In genomic region chr7:140078711-140079110, GRCm38 (mm10) we compare ENCODE assay signal across 9 mouse cellular contexts. TPM values are rescaled to one million over a fixed set of nuclear protein-coding genes. Genes with fewer than 3 reads are reported as not detected.
DNase-seq lines count a peak whose midpoint lies in the region; ATAC-seq and TF ChIP-seq lines count a peak whose summit lies in the region.
"Had no signal": no experiment of that assay in that cellular context is flagged by ENCODE, and none has a peak within 500 bp of the region (broad histone marks: within the 10 kb centered on the region; RNA-seq: fewer than 3 reads in every experiment).

No protein-coding gene starts in this region.

- H3K4me3 ChIP-seq in kidney, postnatal 0 days (replicated peaks; ENCODE audit: low read depth, low read length) = no peak overlapping the region
- H3K4me3 ChIP-seq in lung, embryonic 14.5 days (ENCODE audit: low read depth, low read length) = no peak overlapping the region

- H3K9ac ChIP-seq in kidney, postnatal 0 days (ENCODE audit: low read depth, low read length) = no peak overlapping the region
- no peak overlapping the region for H3K9ac ChIP-seq in lung, embryonic 14.5 days

- no peak overlapping the region for H3K4me2 ChIP-seq in kidney, postnatal 0 days (ENCODE audit: low read length)
- H3K4me2 ChIP-seq in lung, embryonic 14.5 days = no peak overlapping the region

- TF ChIP-seq CTCF in kidney, postnatal 0 days (IDR thresholded peaks at IDR 0.05; ENCODE audit: low read depth) = peak; percentile 86
- peak; percentile 77 for TF ChIP-seq CTCF in lung, embryonic 14.5 days (IDR thresholded peaks at IDR 0.05; ENCODE audit: low read depth)

- no peaks in the 10 kb centered on the region for H3K4me1 ChIP-seq in kidney, postnatal 0 days (replicated peaks; ENCODE audit: insufficient read depth, low read length)
- H3K4me1 ChIP-seq in lung, embryonic 14.5 days (ENCODE audit: insufficient read depth) = no peaks in the 10 kb centered on the region

- no peak overlapping the region for H3K27ac ChIP-seq in kidney, postnatal 0 days
- H3K27ac ChIP-seq in lung, embryonic 14.5 days (ENCODE audit: low read depth) = no peak overlapping the region

- peak; percentile 27 to 58 for DNase-seq in spleen, adult 18-20 months
- DNase-seq in spleen, adult 12 weeks (ENCODE audit: low spot score) = no peak
- DNase-seq in adipocyte (ENCODE audit: low spot score) = peak; percentile 74
- DNase-seq in kidney, postnatal 0 days (ENCODE audit: low spot score) = peak; percentile 78
- DNase-seq in lung, embryonic 14.5 days = peak; percentile 86
- peak; percentile 64 for DNase-seq in retina, postnatal 7 days (ENCODE audit: low read depth, low spot score)

- 5% methylated on average over 5 of the region's 5 CpGs for WGBS in kidney, postnatal 0 days
- 8% methylated on average over 5 of the region's 5 CpGs for WGBS in lung, embryonic 14.5 days

- peaks cover 32% of the 10 kb centered on the region for H3K27me3 ChIP-seq in kidney, postnatal 0 days (ENCODE audit: insufficient read depth, low read length)
- H3K27me3 ChIP-seq in lung, embryonic 14.5 days (ENCODE audit: insufficient read depth, low read length) = peaks cover 26% of the 10 kb centered on the region

- no peaks in the 10 kb centered on the region for H3K36me3 ChIP-seq in kidney, postnatal 0 days (ENCODE audit: insufficient read depth, low read length)
- no peaks in the 10 kb centered on the region for H3K36me3 ChIP-seq in lung, embryonic 14.5 days (ENCODE audit: insufficient read depth)

- no peaks in the 10 kb centered on the region for H3K9me3 ChIP-seq in kidney, postnatal 0 days (replicated peaks; ENCODE audit: low read length)
- no peaks in the 10 kb centered on the region for H3K9me3 ChIP-seq in lung, embryonic 14.5 days (ENCODE audit: low read depth, low read length)

- peak; percentile 70 for ATAC-seq in common myeloid progenitor, adult 5-6 weeks (replicated peaks; ENCODE audit: low read depth, poor library complexity, severe bottlenecking)
- ATAC-seq in kidney, postnatal 0 days (replicated peaks; ENCODE audit: low FRiP score, low read depth) = no peak
- ATAC-seq in lung, embryonic 14.5 days (ENCODE audit: insufficient read depth) = 0 out of 2 replicates have a peak, but pooled peaks have one; percentile 1

RNA-seq across cellular contexts. Expression of gene Caly, which starts 3.6 kb away (rescaled TPM):
- total RNA-seq in common myeloid progenitor, adult 5-6 weeks (2017) = not detected in 2 replicates
- polyA plus RNA-seq in kidney, postnatal 0 days (2015; fragmentation: Nextera tagmentation; extraction: Ambion mirVana) = 0.89 and 1.1 TPM in 2 replicates
- polyA plus RNA-seq in lung, embryonic 14.5 days (2014; fragmentation: Nextera tagmentation; extraction: Ambion mirVana) = 0.46 TPM in 1 of 2 replicates, not detected in the other

RNA-seq across cellular contexts. Expression of gene Prap1, which starts 14.5 kb away (rescaled TPM):
- not detected in 2 replicates for total RNA-seq in common myeloid progenitor, adult 5-6 weeks (2017)
- 3.9 and 6.2 TPM in 2 replicates for polyA plus RNA-seq in kidney, postnatal 0 days (2015; fragmentation: Nextera tagmentation; extraction: Ambion mirVana)
- 0.43 TPM in 1 of 2 replicates, not detected in the other for polyA plus RNA-seq in lung, embryonic 14.5 days (2014; fragmentation: Nextera tagmentation; extraction: Ambion mirVana)
- polyA plus RNA-seq: heart, embryonic 14.5 days had no signal

RNA-seq across cellular contexts. Expression of gene Fuom, which starts 23.5 kb away (rescaled TPM):
- 2.8 and 6.6 TPM in 2 replicates for total RNA-seq in common myeloid progenitor, adult 5-6 weeks (2017)
- 86.8 and 88.4 TPM in 2 replicates for polyA plus RNA-seq in kidney, postnatal 0 days (2015; fragmentation: Nextera tagmentation; extraction: Ambion mirVana)
- polyA plus RNA-seq in lung, embryonic 14.5 days (2014; fragmentation: Nextera tagmentation; extraction: Ambion mirVana) = 10.5 and 16.5 TPM in 2 replicates

RNA-seq across cellular contexts. Expression of gene Msx3, which starts 29.8 kb away (rescaled TPM):
- total RNA-seq in common myeloid progenitor, adult 5-6 weeks (2017) = not detected in 2 replicates
- not detected in 2 replicates for polyA plus RNA-seq in kidney, postnatal 0 days (2015; fragmentation: Nextera tagmentation; extraction: Ambion mirVana)
- polyA plus RNA-seq in lung, embryonic 14.5 days (2014; fragmentation: Nextera tagmentation; extraction: Ambion mirVana) = not detected in 2 replicates
- polyA plus RNA-seq: heart, embryonic 14.5 days; stomach, embryonic 14.5 days had no signal

RNA-seq across cellular contexts. Expression of gene Paox, which starts 36.9 kb away (rescaled TPM):
- total RNA-seq in common myeloid progenitor, adult 5-6 weeks (2017) = 11.1 and 11.4 TPM in 2 replicates
- 21.0 and 22.9 TPM in 2 replicates for polyA plus RNA-seq in kidney, postnatal 0 days (2015; fragmentation: Nextera tagmentation; extraction: Ambion mirVana)
- 21.3 and 24.8 TPM in 2 replicates for polyA plus RNA-seq in lung, embryonic 14.5 days (2014; fragmentation: Nextera tagmentation; extraction: Ambion mirVana)
